Comparison of ENCODE assay signal across 16 mouse cellular contexts in genomic region chr6:99785212-99785611, GRCm38 (mm10). TPM values are rescaled to one million over a fixed set of nuclear protein-coding genes. Genes with fewer than 3 reads are reported as not detected.
DNase-seq lines count a peak whose midpoint lies in the region; ATAC-seq and TF ChIP-seq lines count a peak whose summit lies in the region.
"Had no signal": no experiment of that assay in that cellular context is flagged by ENCODE, and none has a peak within 500 bp of the region (broad histone marks: within the 10 kb centered on the region; RNA-seq: fewer than 3 reads in every experiment).

No protein-coding gene starts in this region.

- H3K4me3 ChIP-seq in thymus, adult 2 months (ENCODE audit: control insufficient read depth, insufficient read depth, low read length), result no peak overlapping the region
- H3K4me3 ChIP-seq in macrophage (ENCODE audit: inconsistent target), result no peak overlapping the region
- H3K4me3 ChIP-seq: gastrocnemius, adult 2 months; hindbrain, embryonic 15.5 days; limb, embryonic 12.5 days; neural tube, embryonic 13.5 days had no signal

- H3K4me1 ChIP-seq in thymus, adult 2 months (replicated peaks; ENCODE audit: control insufficient read depth, insufficient read depth, low read length), result 0 out of 2 replicates have a peak, but pooled peaks cover 2% of the 10 kb centered on the region
- H3K4me1 ChIP-seq: hindbrain, embryonic 15.5 days; limb, embryonic 12.5 days; neural tube, embryonic 13.5 days had no signal

- DNase-seq in CD4-positive, CD25-positive, alpha-beta regulatory T cell, adult 2 months (ENCODE audit: low read depth, low spot score), result peak; percentile 40
- DNase-seq in thymus, postnatal 0 days (ENCODE audit: low spot score), result peak; percentile 19
- DNase-seq in thymus, adult 2 months, result no peak
- DNase-seq in liver (no peak), MN1 (ENCODE audit: low spot score) (no peak)
- no peak for DNase-seq in cerebellum, postnatal 14 days
- DNase-seq: gastrocnemius, adult 2 months; kidney, adult 9 months; right cerebral cortex, adult 18-20 months had no signal

- no peaks in the 10 kb centered on the region for H3K36me3 ChIP-seq in thymus, adult 2 months (ENCODE audit: control insufficient read depth, insufficient read depth, low read length)
- no peaks in the 10 kb centered on the region for H3K36me3 ChIP-seq in macrophage (ENCODE audit: inconsistent target)
- H3K36me3 ChIP-seq: hindbrain, embryonic 15.5 days; limb, embryonic 12.5 days; neural tube, embryonic 13.5 days had no signal

- TF ChIP-seq CTCF in thymus, adult 2 months (IDR thresholded peaks at IDR 0.05; ENCODE audit: borderline replicate concordance, control insufficient read depth, extremely low read depth, insufficient read depth, low read length, poor library complexity), result no peak

- H3K27ac ChIP-seq in thymus, adult 2 months (ENCODE audit: control insufficient read depth, insufficient read depth, low read length), result no peak overlapping the region
- H3K27ac ChIP-seq in macrophage, result peak overlapping the region; percentile 36
- H3K27ac ChIP-seq: gastrocnemius, adult 2 months; hindbrain, embryonic 15.5 days; limb, embryonic 12.5 days; neural tube, embryonic 13.5 days had no signal

- no peak for TF ChIP-seq POLR2A in thymus, adult 2 months (IDR thresholded peaks at IDR 0.05; ENCODE audit: control insufficient read depth, extremely low read depth, insufficient read depth, low read length, poor library complexity)

- H3K27me3 ChIP-seq in thymus, adult 2 months (ENCODE audit: control insufficient read depth, insufficient read depth, low read length), result no peaks in the 10 kb centered on the region
- H3K27me3 ChIP-seq: hindbrain, embryonic 15.5 days had no signal

- no peak for ATAC-seq in CD4-positive, CD25-positive, alpha-beta regulatory T cell, adult 4 months

- no peaks in the 10 kb centered on the region for H3K79me2 ChIP-seq in macrophage (ENCODE audit: inconsistent target)

- WGBS in thymus, adult 2 months, result 5% methylated on average over 6 of the region's 6 CpGs
- 3% methylated on average over 6 of the region's 6 CpGs for WGBS in macrophage (ENCODE audit: missing documents)

RNA-seq across cellular contexts. Expression of gene Prok2, which starts 59.0 kb away (rescaled TPM):
- polyA plus RNA-seq in CD4-positive, CD25-positive, alpha-beta regulatory T cell, adult 4 months (2017; shearing (Covaris generic)), result not detected
- 0.18 and 0.28 TPM in 2 replicates for polyA plus RNA-seq in thymus, postnatal 0 days (2015; fragmentation: Nextera tagmentation; extraction: Ambion mirVana)
- 0.08 TPM in 1 of 2 replicates, not detected in the other for polyA plus RNA-seq in thymus, adult 2 months (2012; rRNA removed)
- total RNA-seq in macrophage (2018; cell fraction: chromatin; rRNA removed), result not detected
- not detected for total RNA-seq in macrophage (2018; cell fraction: cytosol; rRNA removed)
- total RNA-seq in macrophage (2018; cell fraction: nucleus; rRNA removed), result not detected
- polyA plus RNA-seq in macrophage (2018), result not detected in 3 replicates
- total RNA-seq: adrenal gland, adult 18-20 months; gastrocnemius, adult 2 months had no signal
- polyA plus RNA-seq: heart, embryonic 14.5 days; neural tube, embryonic 13.5 days had no signal

Comparison
In these comparisons a context has a peak if more than half of its experiments do, and no peak if none do; other contexts are left out.
1. DNase-seq: peak in CD4-positive, CD25-positive, alpha-beta regulatory T cell, adult 2 months (single experiment) and thymus, postnatal 0 days (single experiment); none in thymus, adult 2 months (single experiment), liver (single experiment), cerebellum, postnatal 14 days (0 of 2) and MN1 (single experiment).